Mouse (Mus musculus) retina, adult 2 months (tissue): ENCODE data around the gene Prkaca.

ENCODE experiments used
- DNase-seq: peaks from one replicate; pipeline ENCODE4 v3.0.0-alpha.2; 2012; ENCODE audit warnings: low read depth, low spot score

The Prkaca gene

DNA sequence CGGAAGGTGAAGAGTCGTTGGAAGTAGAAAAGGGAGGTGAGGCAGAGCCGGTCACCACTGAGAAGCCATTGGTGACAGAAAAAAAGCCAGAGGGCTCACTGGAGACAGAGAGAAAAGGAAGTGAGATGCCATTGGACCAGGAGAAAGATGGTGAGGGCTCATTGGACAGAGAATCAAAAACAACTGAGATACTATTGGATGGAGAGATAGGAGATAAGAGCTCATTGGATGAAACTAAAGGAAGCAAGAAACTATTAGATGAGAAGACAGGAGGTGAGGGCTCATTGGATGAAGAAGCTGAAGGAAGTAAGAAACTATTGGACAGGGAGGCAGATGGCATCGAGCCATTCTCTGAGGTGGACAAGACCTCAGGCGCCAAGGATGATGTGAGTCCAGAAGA, 56.5 kb downstream of the Prkaca start:
- DNase-seq: no peak

DNA sequence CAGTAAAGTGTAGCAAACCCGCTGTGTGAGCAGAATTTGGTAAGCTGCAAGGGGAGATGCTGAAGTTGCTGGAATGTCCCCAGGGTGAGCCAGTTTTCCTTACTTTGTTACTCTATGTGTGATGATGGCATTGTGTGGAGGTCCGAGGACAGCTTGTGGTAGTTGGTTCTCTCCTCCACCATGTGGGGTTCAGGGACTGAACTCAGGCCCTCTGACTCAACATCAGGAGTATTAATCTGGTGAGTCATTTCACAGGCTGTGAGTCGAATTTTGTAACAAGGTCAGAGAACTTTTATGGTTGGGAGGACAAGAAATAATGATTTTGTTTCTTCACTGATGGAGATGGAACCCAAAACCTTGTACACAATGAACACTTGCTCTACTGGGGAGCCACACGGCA, 60.0 kb downstream of the Prkaca start:
- DNase-seq: no peak

DNA sequence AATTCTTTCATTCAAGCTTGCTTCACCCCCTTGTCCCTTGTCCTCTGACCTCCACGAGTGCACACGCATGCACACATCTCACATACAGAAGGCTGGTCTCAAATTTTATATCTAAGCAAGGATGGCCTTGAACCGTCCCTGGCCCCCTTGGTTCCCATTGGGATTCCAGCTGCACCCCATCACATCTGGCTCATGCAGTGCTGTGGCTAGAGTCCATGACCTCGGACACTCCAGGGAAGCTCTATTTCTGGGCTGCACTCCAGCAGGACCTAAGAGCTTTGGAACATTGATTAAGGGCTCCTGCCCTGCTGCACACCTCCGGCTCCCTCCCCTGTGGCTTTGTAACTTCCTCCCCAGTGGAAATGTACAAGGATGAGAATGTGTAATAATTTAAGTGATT, 65.2 kb downstream of the Prkaca start:
- no peak for DNase-seq

DNA sequence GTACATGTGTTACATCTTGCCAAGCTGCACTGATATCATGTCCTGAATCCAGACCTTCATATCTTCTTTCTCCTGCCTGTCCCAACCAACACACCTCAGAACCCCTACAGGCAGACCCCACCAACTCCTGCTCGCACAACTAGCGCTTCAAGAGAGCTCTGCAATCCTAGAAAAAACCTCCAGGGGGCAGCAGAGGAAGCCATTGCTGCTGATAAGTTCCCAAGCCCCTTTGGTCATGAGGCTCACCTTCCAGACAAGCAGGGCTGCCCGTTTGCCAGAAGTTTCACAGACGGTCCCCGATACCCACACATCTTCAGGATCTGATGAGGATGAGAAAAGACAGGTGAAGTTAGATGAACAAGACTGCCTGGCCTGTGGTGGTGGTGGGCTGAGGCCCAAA, 66.3 kb downstream of the Prkaca start:
- DNase-seq: peak; percentile 37

DNA sequence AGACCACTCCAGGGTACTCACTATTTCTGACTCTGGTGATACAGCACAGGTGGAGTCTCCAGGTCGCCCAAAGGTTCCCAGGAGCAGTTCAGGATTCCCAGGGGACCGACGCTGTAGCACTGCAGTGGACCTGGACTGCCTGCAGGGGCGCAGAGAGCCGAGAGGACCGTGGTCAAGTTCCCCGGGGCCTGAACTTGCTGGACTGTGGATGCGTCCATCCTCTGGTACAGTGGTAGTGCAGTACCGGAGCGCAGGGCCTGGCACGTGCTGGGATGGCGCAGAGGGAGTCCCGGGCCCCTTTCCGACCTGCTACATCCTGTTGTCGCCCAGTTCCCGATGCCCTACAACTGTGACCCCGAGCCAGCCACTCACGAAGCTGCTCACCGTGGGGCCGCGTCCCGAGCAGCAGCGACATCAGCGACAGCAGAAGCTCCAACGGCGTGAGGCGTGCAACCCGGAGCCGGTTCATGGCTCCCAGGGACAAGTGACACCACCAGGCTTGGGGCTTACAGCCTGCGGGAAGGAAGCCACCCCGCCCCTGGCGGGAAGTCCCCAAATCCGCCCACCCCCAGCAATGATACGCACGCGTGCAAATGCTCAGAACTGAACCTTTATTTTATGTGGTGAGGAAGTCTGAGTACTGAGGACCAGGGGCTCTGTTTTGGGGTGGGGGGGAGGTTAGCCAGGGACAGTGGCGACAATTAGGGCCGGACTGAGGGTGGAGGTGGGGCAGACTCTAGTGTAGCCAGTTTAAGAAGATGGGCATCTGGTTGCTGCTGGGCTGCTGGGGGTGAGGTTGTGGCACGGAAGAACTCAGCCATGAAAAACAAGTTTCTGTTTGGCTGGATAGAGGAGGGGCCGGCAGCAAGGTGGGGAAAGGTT, 69.5 kb downstream of the Prkaca start, which contains the start of gene Il27ra:
Il27ra (minus strand) TSS at position 524 of the 882 bp plus-strand sequence.
- no peak for DNase-seq

DNA sequence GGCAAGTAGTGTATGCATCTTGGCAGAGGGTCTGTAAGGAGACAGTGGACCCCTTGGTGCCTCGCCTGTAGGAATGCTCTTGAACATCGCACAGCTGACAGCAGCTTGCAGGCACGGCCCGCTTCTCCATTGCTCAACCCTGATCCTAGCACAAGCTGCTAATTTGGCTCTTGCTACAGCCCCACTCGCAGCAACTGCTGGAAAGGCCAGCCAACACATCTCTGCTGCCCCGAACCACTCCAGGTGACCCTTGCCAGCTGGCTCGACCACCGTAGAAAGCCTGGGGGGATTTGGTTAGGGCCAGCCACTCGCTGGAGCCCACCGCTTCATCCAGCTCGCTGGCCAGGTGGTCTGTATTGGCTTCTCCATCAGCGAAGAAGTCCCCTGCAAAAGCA, 70.2 kb downstream of the Prkaca start:
- DNase-seq: no peak

DNA sequence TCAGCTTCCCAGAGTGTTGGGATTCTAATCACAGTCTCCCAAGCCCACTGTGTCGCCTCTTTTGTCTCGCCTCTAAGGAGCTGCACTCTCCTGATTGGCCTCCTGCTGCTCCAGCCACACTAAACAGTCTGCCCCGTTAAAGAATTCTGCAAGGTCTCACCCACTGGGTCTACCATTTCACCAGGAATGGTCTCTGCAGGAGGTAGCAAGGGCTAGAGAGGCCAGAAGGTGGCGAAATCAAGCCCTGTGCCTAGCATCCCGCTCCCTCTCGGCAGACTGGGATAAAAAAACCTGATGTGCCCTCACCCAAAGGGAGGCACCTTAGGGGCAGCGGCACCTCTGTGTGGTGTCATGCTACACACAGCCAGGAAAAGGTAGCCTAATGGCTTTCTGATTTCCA, 71.3 kb downstream of the Prkaca start:
- DNase-seq: no peak

DNA sequence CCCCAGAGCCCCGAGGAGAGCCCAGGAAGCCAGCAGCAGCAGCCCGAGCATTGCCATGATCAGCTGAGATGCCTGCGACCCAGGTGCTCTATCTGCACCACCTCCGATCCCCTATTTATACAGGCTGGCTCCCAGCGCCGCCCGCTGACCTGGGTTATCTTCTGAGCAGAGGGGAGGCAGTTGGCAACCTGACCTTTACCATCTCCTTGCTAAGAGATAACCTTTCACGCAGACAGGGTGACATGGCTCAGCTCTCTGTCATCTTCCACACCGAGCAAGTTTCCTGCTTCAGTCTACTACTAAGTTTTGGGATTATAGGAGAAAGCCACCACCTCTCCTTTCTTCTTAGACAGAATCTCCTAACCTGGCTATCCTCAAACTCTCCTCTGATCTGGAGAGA, 72.1 kb downstream of the Prkaca start, which contains the start of gene Rln3:
Rln3 (minus strand) TSS at position 101 of the 400 bp plus-strand sequence.
- DNase-seq: no peak
